Mouse (Mus musculus): ENCODE results near the gene Hivep1.

DNA sequence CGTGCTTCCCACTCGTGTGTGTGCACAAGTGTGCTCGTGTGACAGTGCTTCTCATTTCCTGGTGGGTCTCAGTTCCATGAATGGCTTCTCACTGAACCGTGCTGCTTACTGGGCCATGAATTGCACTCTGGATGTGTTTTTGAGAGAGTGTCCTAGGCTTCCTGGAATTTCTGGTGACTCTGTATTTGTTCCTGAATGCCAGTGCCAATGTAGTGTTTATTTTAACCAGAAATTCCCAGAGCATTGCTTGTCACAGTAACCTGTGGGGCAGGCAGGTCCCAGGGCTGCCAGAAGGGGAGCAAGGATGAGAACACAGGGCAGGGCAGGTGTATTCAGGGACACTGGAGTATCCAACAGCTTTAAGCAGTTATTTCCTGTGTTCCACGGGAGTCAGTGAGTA lies 36.5 kb downstream of the Hivep1 start:
- TF ChIP-seq CHD2 (IDR thresholded peaks at IDR 0.05; ENCODE audit: low read depth, low read length) (no peak), MAFK (IDR thresholded peaks at IDR 0.05; ENCODE audit: insufficient read depth, low read depth, low read length) (no peak)

All from ES-E14 (cell line).